Mouse (Mus musculus) limb, embryonic 14.5 days (tissue): Measurements from ENCODE around the gene Zc3h7b. TPM values are rescaled to one million over a fixed set of nuclear protein-coding genes. Genes with fewer than 3 reads are reported as not detected.

Source experiments
- ATAC-seq: fragments of 200-750 bp; cut with Nextera tagmentation; 2 replicates; pipeline ENCODE4 v1.8.0; 2017; ENCODE audit warnings: low read depth, moderate number of reproducible peaks, moderate TSS enrichment; ENCODE audit not compliant: low FRiP score
- DNase-seq: peaks from one replicate; pipeline ENCODE4 v3.0.0-alpha.2; 2015; ENCODE audit warnings: low spot score
- H3K27ac ChIP-seq: fragments of 300-500 bp; sonication (generic); replicated peaks from 2 replicates; pipeline ENCODE4 v1.5.1; 2014; ENCODE audit warnings: low read depth, mild to moderate bottlenecking, low read length, moderate library complexity, mixed read lengths
- H3K27me3 ChIP-seq: fragments of 300-500 bp; sonication (generic); 2 replicates; pipeline ENCODE4 v1.6.1; 2014; ENCODE audit warnings: low read length, mixed read lengths; ENCODE audit not compliant: control insufficient read depth, insufficient read depth
- H3K36me3 ChIP-seq: fragments of 300-500 bp; sonication (generic); 2 replicates; pipeline ENCODE4 v1.6.1; 2014; ENCODE audit warnings: mild to moderate bottlenecking, low read length, moderate library complexity, mixed read lengths; ENCODE audit not compliant: control insufficient read depth, insufficient read depth
- H3K4me1 ChIP-seq: fragments of 300-500 bp; sonication (generic); 2 replicates; pipeline ENCODE4 v1.6.1; 2014; ENCODE audit warnings: antibody characterized with exemption, low read length, mixed read lengths; ENCODE audit not compliant: control insufficient read depth, insufficient read depth
- H3K4me2 ChIP-seq: fragments of 300-500 bp; sonication (generic); replicated peaks from 2 replicates; pipeline ENCODE4 v1.6.1; 2014; ENCODE audit warnings: low read depth, mild to moderate bottlenecking, low read length, moderate library complexity; ENCODE audit not compliant: severe bottlenecking
- H3K4me3 ChIP-seq: fragments of 300-500 bp; sonication (generic); replicated peaks from 2 replicates; pipeline ENCODE4 v1.5.1; 2014; ENCODE audit warnings: low read length
- H3K9ac ChIP-seq: fragments of 300-500 bp; sonication (generic); 2 replicates; pipeline ENCODE4 v1.6.1; 2014; ENCODE audit warnings: mild to moderate bottlenecking, low read depth, low read length, moderate library complexity; ENCODE audit not compliant: severe bottlenecking
- H3K9me3 ChIP-seq: fragments of 300-500 bp; sonication (generic); 2 replicates; pipeline ENCODE4 v1.6.1; 2016; ENCODE audit warnings: low read length; ENCODE audit not compliant: control insufficient read depth
- POLR2A ChIP-seq: fragments of 200-500 bp; IDR thresholded peaks from 2 replicates; pipeline ENCODE4 v1.8.0; 2012; ENCODE audit warnings: inconsistent platforms, mild to moderate bottlenecking, moderate library complexity, borderline replicate concordance; ENCODE audit not compliant: insufficient read depth, insufficient read length; ENCODE audit errors: extremely low read depth
- WGBS: fragments of 180-500 bp; shearing (Covaris S2); extraction: QIAGEN DNeasy Blood & Tissue Kit; methylation state at CpG from one replicate; pipeline ENCODE4 v1.1.7; 2014; 5-methylcytosine and 5-hydroxymethylcytosine counted together
- polyA plus RNA-seq, 2 experiments: library from polyadenylated mRNA; depleted of rRNA in 1 of 2; stranded (reverse) in 1 of 2; unstranded in 1 of 2; fragments of >200 nt; fragmentation: Nextera tagmentation in 1 of 2; extraction: Ambion mirVana in 1 of 2; gene quantifications; 2 replicates each; pipeline versions ENCODE4 v1.2.1 to v1.2.3; 2012 to 2014

The Zc3h7b gene
- polyA plus RNA-seq, 2 experiments, result 43.2 to 61.9 TPM

GRCm38 (mm10) chr15:81723653-81724052 is 21.2 kb upstream of the Zc3h7b start:
- DNase-seq, result no peak
- 87% methylated on average over 11 of the region's 11 CpGs for WGBS

GRCm38 (mm10) chr15:81725965-81726364 is 18.9 kb upstream of the Zc3h7b start:
- WGBS, result 97% methylated on average over 8 of the region's 8 CpGs
- ATAC-seq (no peak), DNase-seq (no peak)
- Histone ChIP-seq H3K27me3 (no peaks in the 10 kb centered on the region), H3K27ac (no peak overlapping the region), H3K9ac (no peak overlapping the region), H3K36me3 (peaks cover 40% of the 10 kb centered on the region), H3K9me3 (no peaks in the 10 kb centered on the region), H3K4me1 (peaks cover 10% of the 10 kb centered on the region), H3K4me2 (no peak overlapping the region), H3K4me3 (no peak overlapping the region)
- TF ChIP-seq POLR2A, result no peak

More at GRCm38 (mm10) chr15:81723653-81724052, 21.2 kb upstream of the Zc3h7b start:
- H3K27ac ChIP-seq, result no peak overlapping the region
- no peak overlapping the region for H3K9ac ChIP-seq
- no peak for ATAC-seq
- no peaks in the 10 kb centered on the region for H3K27me3 ChIP-seq
- peaks cover 7% of the 10 kb centered on the region for H3K4me1 ChIP-seq
- peaks cover 63% of the 10 kb centered on the region for H3K36me3 ChIP-seq
- H3K4me2 ChIP-seq, result no peak overlapping the region
- H3K9me3 ChIP-seq, result no peaks in the 10 kb centered on the region
- no peak for TF ChIP-seq POLR2A
- H3K4me3 ChIP-seq, result no peak overlapping the region

- ATAC-seq, result peak; percentile 24
Measured at GRCm38 (mm10) chr15:81729241-81729791, 15.5 kb upstream of the Zc3h7b start.

GRCm38 (mm10) chr15:81729792-81730635 is 14.8 kb upstream of the Zc3h7b start:
- peak; percentile 99 for DNase-seq
- no peak for TF ChIP-seq POLR2A
- Histone ChIP-seq H3K9me3 (no peaks in the 10 kb centered on the region), H3K4me1 (peaks cover 10% of the 10 kb centered on the region), H3K27ac (no peak overlapping the region), H3K4me2 (peak overlapping the region; percentile 91), H3K9ac (peak overlapping the region; percentile 81), H3K36me3 (no peaks in the 10 kb centered on the region; the same call in 1 of the 2 replicates), H3K4me3 (peak overlapping the region; percentile 86), H3K27me3 (no peaks in the 10 kb centered on the region)
- ATAC-seq, result peak; percentile 99
- 5% methylated on average over 41 of the region's 41 CpGs for WGBS

More at GRCm38 (mm10) chr15:81729241-81729791, 15.5 kb upstream of the Zc3h7b start:
- under 1% methylated on average over 47 of the region's 49 CpGs for WGBS
- Histone ChIP-seq H3K27ac (peak overlapping the region; percentile 28; the same call in 1 of the 2 replicates), H3K36me3 (peaks cover 6% of the 10 kb centered on the region), H3K4me1 (peaks cover 10% of the 10 kb centered on the region), H3K4me2 (peak overlapping the region; percentile 91), H3K9me3 (no peaks in the 10 kb centered on the region), H3K27me3 (no peaks in the 10 kb centered on the region), H3K4me3 (peak overlapping the region; percentile 86), H3K9ac (peak overlapping the region; percentile 81)
- no peak for DNase-seq
- TF ChIP-seq POLR2A, result no peak

GRCm38 (mm10) chr15:81735075-81735474 is 9.8 kb upstream of the Zc3h7b start:
- Histone ChIP-seq H3K9me3 (no peaks in the 10 kb centered on the region), H3K27me3 (no peaks in the 10 kb centered on the region), H3K27ac (no peak overlapping the region), H3K9ac (no peak overlapping the region), H3K36me3 (no peaks in the 10 kb centered on the region), H3K4me3 (no peak overlapping the region), H3K4me2 (no peak overlapping the region), H3K4me1 (no peaks in the 10 kb centered on the region)
- ATAC-seq, result no peak
- 55% methylated on average over 3 of the region's 3 CpGs for WGBS
- no peak for DNase-seq
- TF ChIP-seq POLR2A, result no peak
